Mouse (Mus musculus) urinary bladder, postnatal 14 days (tissue): ENCODE measurements around the gene Olfr1255.

Experiments used
- DNase-seq: peaks from one replicate; pipeline ENCODE4 v3.0.0; 2021; ENCODE audit warnings: low spot score

Gene Olfr1255

DNA sequence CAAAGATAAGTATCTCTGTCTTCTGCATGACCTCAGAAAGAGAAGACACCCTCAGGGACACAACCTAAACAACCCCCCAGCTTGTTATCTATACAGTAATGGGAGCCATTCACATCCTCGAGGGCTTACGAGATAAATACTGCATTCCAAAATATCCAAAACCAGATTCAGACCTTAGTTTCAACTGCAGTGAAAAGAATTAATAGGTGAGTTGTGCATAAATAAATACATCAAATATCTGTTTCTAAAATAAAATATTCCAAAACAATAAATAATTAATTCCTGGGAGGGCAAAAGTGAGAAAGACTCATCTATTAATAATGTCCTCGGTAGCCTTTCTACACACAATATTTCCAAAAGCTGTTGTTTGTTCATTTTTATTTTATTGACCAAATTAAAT lies at the start of gene Olfr1255:
Olfr1255 (plus strand) TSS at position 301 of the 400 bp plus-strand sequence.
- no peak for DNase-seq

DNA sequence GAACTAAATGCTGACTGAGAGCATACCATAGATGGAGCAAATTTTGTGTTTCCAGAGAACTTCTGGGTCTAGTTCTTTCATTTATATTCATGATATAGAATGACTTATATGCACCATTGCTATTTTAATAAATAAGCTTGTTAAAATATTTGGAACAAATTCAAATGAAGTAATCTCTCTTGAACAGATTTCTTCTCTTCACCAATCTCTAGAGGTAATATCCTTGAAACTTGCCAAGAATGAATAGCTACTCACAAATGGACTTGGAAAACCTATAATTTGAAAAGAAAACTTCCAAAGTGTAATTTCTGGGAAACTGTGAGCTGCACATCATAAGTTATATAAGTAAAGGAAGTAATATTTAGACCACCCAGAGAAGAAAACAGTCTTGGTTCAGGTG lies 18.3 kb upstream of the Olfr1255 start, which contains the start of gene Olfr1254:
Olfr1254 (minus strand) TSS at position 101 of the 400 bp plus-strand sequence.
- DNase-seq: no peak

DNA sequence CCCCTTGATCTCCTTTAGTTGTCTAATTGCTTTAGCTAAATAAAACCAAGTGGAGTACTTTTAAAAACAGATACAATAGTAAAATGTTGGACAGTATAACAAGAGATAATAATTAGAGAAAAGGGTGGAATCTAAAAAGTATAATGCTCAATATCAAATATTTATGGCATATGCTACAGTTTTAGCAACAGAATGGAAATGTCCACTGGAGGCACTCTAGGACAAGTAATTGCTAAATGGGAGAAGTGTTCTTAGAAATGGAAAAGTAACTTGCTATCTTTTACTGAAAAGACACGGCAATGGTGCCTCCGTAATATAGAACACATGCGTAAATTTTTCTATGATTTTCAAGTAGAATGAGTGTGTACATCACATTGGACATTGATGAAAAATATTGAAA lies 12.3 kb upstream of the Olfr1255 start:
- no peak for DNase-seq

DNA sequence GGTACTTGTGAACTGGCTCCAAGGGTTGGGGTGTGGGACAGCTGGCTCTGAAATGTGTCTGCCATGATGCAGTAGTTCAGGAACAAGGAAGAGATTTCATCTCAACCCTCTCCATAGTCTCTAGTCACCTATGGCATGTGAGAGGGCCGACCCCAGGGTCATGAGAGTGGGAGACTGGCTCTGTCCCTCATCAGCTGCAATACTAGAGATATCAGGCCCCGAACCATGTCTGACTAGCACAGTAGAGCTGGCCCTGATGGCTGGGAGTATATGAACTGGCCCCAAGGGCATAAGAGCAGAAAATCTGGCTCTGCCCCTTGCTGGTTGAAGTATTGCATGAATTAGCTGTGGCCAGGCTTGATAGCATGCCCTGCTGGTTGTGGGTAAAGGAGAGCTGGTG lies 1.1 kb upstream of the Olfr1255 start:
- DNase-seq: no peak

DNA sequence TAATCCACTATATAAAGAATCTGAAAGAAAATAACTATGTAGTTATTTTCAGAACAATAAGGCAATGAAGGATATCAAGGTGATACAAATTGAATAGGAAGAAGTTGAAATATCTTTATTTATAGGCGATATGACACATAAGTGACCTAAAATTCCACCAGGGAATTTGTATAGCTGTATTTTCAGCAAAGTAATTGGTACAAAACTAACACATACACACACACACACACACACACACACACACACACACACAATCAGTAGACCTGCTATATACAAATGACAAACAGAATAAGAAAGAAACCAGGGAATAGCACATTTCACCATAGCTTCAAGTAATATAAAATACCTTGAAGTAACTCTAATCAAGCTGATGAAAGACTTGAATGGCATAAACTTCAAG lies 8.4 kb downstream of the Olfr1255 start:
- DNase-seq: no peak

DNA sequence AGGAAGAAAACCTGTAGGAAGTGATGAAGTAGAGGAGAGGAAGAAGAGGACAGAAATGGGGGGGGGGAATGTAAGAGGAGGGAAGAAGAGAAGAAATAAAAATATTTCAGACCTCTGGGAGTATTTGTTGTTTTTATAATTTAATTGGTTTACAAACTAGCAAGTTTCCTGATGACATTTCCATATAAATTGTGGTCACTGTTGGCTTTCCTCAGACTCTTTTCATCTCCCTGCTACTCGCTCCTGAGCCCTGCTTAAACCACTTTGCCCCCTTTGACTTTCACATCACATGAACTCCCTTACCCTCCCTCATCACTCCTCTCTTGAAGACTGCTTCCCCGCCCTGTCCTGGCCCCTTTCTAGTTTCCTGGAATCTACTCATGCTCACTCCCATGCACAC lies 29.6 kb downstream of the Olfr1255 start, which contains the start of gene Olfr1256:
Olfr1256 (minus strand) TSS at position 101 of the 400 bp plus-strand sequence.
- no peak for DNase-seq

DNA sequence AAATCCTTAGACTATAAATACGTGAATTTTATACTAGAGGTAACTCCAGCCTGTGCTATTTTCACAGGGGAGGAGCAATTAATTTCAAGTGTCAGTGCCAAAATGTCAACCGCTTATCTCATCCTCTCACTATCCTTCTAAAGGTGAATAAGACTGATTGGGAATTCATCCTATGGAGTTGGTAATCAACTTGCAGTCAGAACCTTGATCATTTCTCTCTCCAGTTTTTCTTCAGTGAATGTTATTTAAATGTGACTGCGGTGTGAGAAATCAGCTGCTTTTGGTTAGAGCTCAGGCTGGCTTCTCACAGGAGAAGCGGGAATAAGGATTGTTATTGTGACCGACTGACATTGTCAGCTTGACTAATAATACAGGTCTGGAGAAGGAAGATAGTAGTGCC lies 36.3 kb downstream of the Olfr1255 start, which contains the start of gene Olfr48:
Olfr48 (minus strand) TSS at position 101 of the 400 bp plus-strand sequence.
- no peak for DNase-seq

DNA sequence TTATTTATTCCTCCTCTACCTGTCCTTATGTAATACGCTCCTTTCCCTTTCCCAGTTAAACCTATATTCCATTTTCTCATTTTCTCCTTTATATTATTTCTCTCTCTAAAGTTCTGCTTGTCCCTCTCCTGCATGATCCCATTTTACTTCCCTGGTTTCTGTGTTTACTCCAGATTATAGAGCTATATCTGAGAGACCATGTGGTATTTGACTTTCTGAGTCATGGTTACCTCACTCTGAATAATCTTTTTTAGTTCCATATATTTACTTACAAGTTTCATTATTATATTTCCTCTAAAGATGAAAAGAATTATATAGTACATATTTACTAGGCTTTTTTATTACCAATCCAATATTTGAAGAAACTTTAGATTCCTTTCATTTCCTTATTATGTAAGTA lies 37.4 kb downstream of the Olfr1255 start:
- no peak for DNase-seq
